ENCODE assay signal across 11 mouse cellular contexts in genomic region chr14:25228321-25229047, GRCm38 (mm10).
DNase-seq lines count a peak whose midpoint lies in the region; ATAC-seq and TF ChIP-seq lines count a peak whose summit lies in the region.
"Had no signal": no experiment of that assay in that cellular context is flagged by ENCODE, and none has a peak within 500 bp of the region (broad histone marks: within the 10 kb centered on the region; RNA-seq: fewer than 3 reads in every experiment).

No protein-coding gene starts in this region.

- no peak for DNase-seq in forebrain, embryonic 10.5 days (ENCODE audit: extremely low spot score, low spot score)
- no peak for DNase-seq in hindbrain, postnatal 0 days (ENCODE audit: low spot score)
- DNase-seq in hindbrain, embryonic 14.5 days (ENCODE audit: low spot score), result no peak
- DNase-seq in left cerebral cortex, adult 2 months (ENCODE audit: extremely low spot score in 1 of 2, low spot score in 2 of 2), result no peak
- no peak for DNase-seq in layer of hippocampus, adult 2 months (ENCODE audit: low spot score in 2 of 2)
- DNase-seq: thymus, adult 18-20 months had no signal

- H3K4me3 ChIP-seq in forebrain, embryonic 10.5 days, result no peak overlapping the region
- no peak overlapping the region for H3K4me3 ChIP-seq in forebrain, embryonic 16.5 days (replicated peaks; ENCODE audit: low read length)
- no peak overlapping the region for H3K4me3 ChIP-seq in hindbrain, postnatal 0 days (ENCODE audit: low read length)
- no peak overlapping the region for H3K4me3 ChIP-seq in hindbrain, embryonic 14.5 days (replicated peaks; ENCODE audit: low read length)
- no peak overlapping the region for H3K4me3 ChIP-seq in embryonic facial prominence, embryonic 15.5 days (replicated peaks)
- H3K4me3 ChIP-seq in limb, embryonic 15.5 days, result no peak overlapping the region
- H3K4me3 ChIP-seq in left cerebral cortex, adult 2 months, result no peak overlapping the region
- H3K4me3 ChIP-seq in layer of hippocampus, adult 2 months, result no peak overlapping the region

- H3K9ac ChIP-seq in forebrain, embryonic 16.5 days (replicated peaks; ENCODE audit: low read depth, low read length), result no peak overlapping the region
- no peak overlapping the region for H3K9ac ChIP-seq in hindbrain, postnatal 0 days (replicated peaks; ENCODE audit: low read length)
- no peak overlapping the region for H3K9ac ChIP-seq in hindbrain, embryonic 14.5 days
- H3K9ac ChIP-seq in embryonic facial prominence, embryonic 15.5 days, result no peak overlapping the region
- H3K9ac ChIP-seq in limb, embryonic 15.5 days, result 0 out of 2 replicates have a peak overlapping the region, but pooled peaks have one; percentile 17

- intact Hi-C loops in left cerebral cortex, adult 2 months (cut with DNase I), result loop anchor here (5.0 kb wide), 1 partner anchor 81 kb away; no protein-coding TSS in a partner anchor

- peak overlapping the region; percentile 85 for H3K27ac ChIP-seq in forebrain, embryonic 10.5 days
- H3K27ac ChIP-seq in forebrain, embryonic 16.5 days (ENCODE audit: low read length), result no peak overlapping the region; the same call in 1 of the 2 replicates
- peak overlapping the region; percentile 41; the same call in 1 of the 2 replicates for H3K27ac ChIP-seq in hindbrain, postnatal 0 days
- H3K27ac ChIP-seq in hindbrain, embryonic 14.5 days, result no peak overlapping the region
- peak overlapping the region; percentile 87 for H3K27ac ChIP-seq in embryonic facial prominence, embryonic 15.5 days (replicated peaks)
- H3K27ac ChIP-seq in limb, embryonic 15.5 days, result peak overlapping the region; percentile 91
- no peak overlapping the region for H3K27ac ChIP-seq in left cerebral cortex, adult 2 months
- H3K27ac ChIP-seq in layer of hippocampus, adult 2 months, result no peak overlapping the region

- TF ChIP-seq CTCF in hindbrain, postnatal 0 days (IDR thresholded peaks at IDR 0.05; ENCODE audit: low read depth), result no peak
- no peak for TF ChIP-seq CTCF in left cerebral cortex, adult 2 months (IDR thresholded peaks at IDR 0.05)
- no peak for TF ChIP-seq CTCF in layer of hippocampus, adult 2 months (conservative IDR thresholded peaks at IDR 0.05)

- H3K4me1 ChIP-seq in forebrain, embryonic 10.5 days, result peaks cover 86% of the 10 kb centered on the region
- H3K4me1 ChIP-seq in forebrain, embryonic 16.5 days (replicated peaks; ENCODE audit: control insufficient read depth, insufficient read depth, low read length), result peaks cover 42% of the 10 kb centered on the region
- peaks cover 23% of the 10 kb centered on the region for H3K4me1 ChIP-seq in hindbrain, postnatal 0 days (ENCODE audit: insufficient read depth, low read length)
- H3K4me1 ChIP-seq in hindbrain, embryonic 14.5 days (replicated peaks; ENCODE audit: control insufficient read depth, insufficient read depth, low read length), result peaks cover 37% of the 10 kb centered on the region
- peaks cover 59% of the 10 kb centered on the region for H3K4me1 ChIP-seq in embryonic facial prominence, embryonic 15.5 days
- peaks cover 56% of the 10 kb centered on the region for H3K4me1 ChIP-seq in limb, embryonic 15.5 days

- H3K9me3 ChIP-seq in forebrain, embryonic 10.5 days, result no peaks in the 10 kb centered on the region
- H3K9me3 ChIP-seq in forebrain, embryonic 16.5 days (ENCODE audit: control insufficient read depth, low read length), result no peaks in the 10 kb centered on the region
- no peaks in the 10 kb centered on the region for H3K9me3 ChIP-seq in hindbrain, postnatal 0 days (ENCODE audit: low read length)
- no peaks in the 10 kb centered on the region for H3K9me3 ChIP-seq in hindbrain, embryonic 14.5 days (ENCODE audit: control insufficient read depth, low read length)
- no peaks in the 10 kb centered on the region for H3K9me3 ChIP-seq in embryonic facial prominence, embryonic 15.5 days (replicated peaks)
- H3K9me3 ChIP-seq in limb, embryonic 15.5 days, result no peaks in the 10 kb centered on the region

- H3K4me2 ChIP-seq in forebrain, embryonic 16.5 days (ENCODE audit: low read length), result no peak overlapping the region
- no peak overlapping the region for H3K4me2 ChIP-seq in hindbrain, postnatal 0 days (ENCODE audit: low read depth, low read length)
- no peak overlapping the region for H3K4me2 ChIP-seq in hindbrain, embryonic 14.5 days (replicated peaks)
- H3K4me2 ChIP-seq in embryonic facial prominence, embryonic 15.5 days (replicated peaks), result no peak overlapping the region
- no peak overlapping the region for H3K4me2 ChIP-seq in limb, embryonic 15.5 days
- H3K4me2 ChIP-seq: liver, embryonic 11.5 days had no signal

- peaks cover 23% of the 10 kb centered on the region for H3K27me3 ChIP-seq in forebrain, embryonic 10.5 days (ENCODE audit: poor library complexity, severe bottlenecking)
- H3K27me3 ChIP-seq in forebrain, embryonic 16.5 days (replicated peaks; ENCODE audit: control insufficient read depth, insufficient read depth, low read length), result no peaks in the 10 kb centered on the region
- H3K27me3 ChIP-seq in hindbrain, postnatal 0 days (ENCODE audit: insufficient read depth, low read length), result no peaks in the 10 kb centered on the region
- H3K27me3 ChIP-seq in hindbrain, embryonic 14.5 days (ENCODE audit: control insufficient read depth, insufficient read depth, low read length), result no peaks in the 10 kb centered on the region
- H3K27me3 ChIP-seq in embryonic facial prominence, embryonic 15.5 days, result no peaks in the 10 kb centered on the region
- no peaks in the 10 kb centered on the region for H3K27me3 ChIP-seq in limb, embryonic 15.5 days

- no peaks in the 10 kb centered on the region for H3K36me3 ChIP-seq in forebrain, embryonic 10.5 days (replicated peaks)
- H3K36me3 ChIP-seq in forebrain, embryonic 16.5 days (ENCODE audit: control insufficient read depth, insufficient read depth), result no peaks in the 10 kb centered on the region
- no peaks in the 10 kb centered on the region for H3K36me3 ChIP-seq in hindbrain, postnatal 0 days (ENCODE audit: insufficient read depth, low read length)
- H3K36me3 ChIP-seq in hindbrain, embryonic 14.5 days (replicated peaks; ENCODE audit: control insufficient read depth, insufficient read depth), result no peaks in the 10 kb centered on the region
- H3K36me3 ChIP-seq in embryonic facial prominence, embryonic 15.5 days, result no peaks in the 10 kb centered on the region
- H3K36me3 ChIP-seq in limb, embryonic 15.5 days, result no peaks in the 10 kb centered on the region
- H3K36me3 ChIP-seq: G1E had no signal

- WGBS in forebrain, embryonic 10.5 days, result 78% methylated on average over 13 of the region's 13 CpGs
- 84% methylated on average over 13 of the region's 13 CpGs for WGBS in forebrain, embryonic 16.5 days
- WGBS in hindbrain, postnatal 0 days, result 74% methylated on average over 13 of the region's 13 CpGs
- WGBS in hindbrain, embryonic 14.5 days, result 76% methylated on average over 13 of the region's 13 CpGs
- 54% methylated on average over 13 of the region's 13 CpGs for WGBS in embryonic facial prominence, embryonic 15.5 days
- 59% methylated on average over 13 of the region's 13 CpGs for WGBS in limb, embryonic 15.5 days

- no peak for ATAC-seq in forebrain, embryonic 16.5 days
- ATAC-seq in hindbrain, postnatal 0 days, result no peak
- no peak for ATAC-seq in hindbrain, embryonic 14.5 days (ENCODE audit: low FRiP score)
- ATAC-seq in embryonic facial prominence, embryonic 15.5 days (ENCODE audit: insufficient number of reproducible peaks, low FRiP score, low TSS enrichment, low read depth), result no peak
- ATAC-seq in limb, embryonic 15.5 days (ENCODE audit: insufficient number of reproducible peaks, low FRiP score, low TSS enrichment, low read depth), result no peak

Comparison
In these comparisons a context has a peak if more than half of its experiments do, and no peak if none do; other contexts are left out.
1. H3K27ac ChIP-seq: peak in forebrain, embryonic 10.5 days (single experiment), hindbrain, postnatal 0 days (single experiment), embryonic facial prominence, embryonic 15.5 days (single experiment) and limb, embryonic 15.5 days (single experiment); none in forebrain, embryonic 16.5 days (single experiment), hindbrain, embryonic 14.5 days (single experiment), left cerebral cortex, adult 2 months (single experiment) and layer of hippocampus, adult 2 months (single experiment).